Mouse (Mus musculus): ENCODE measurements around the gene Gm5426.
"Not testable (repeated sequence)": the region's sequence is repeated elsewhere in the genome, so short reads cannot be mapped to it uniquely, and the experiment has no call there.

DNA sequence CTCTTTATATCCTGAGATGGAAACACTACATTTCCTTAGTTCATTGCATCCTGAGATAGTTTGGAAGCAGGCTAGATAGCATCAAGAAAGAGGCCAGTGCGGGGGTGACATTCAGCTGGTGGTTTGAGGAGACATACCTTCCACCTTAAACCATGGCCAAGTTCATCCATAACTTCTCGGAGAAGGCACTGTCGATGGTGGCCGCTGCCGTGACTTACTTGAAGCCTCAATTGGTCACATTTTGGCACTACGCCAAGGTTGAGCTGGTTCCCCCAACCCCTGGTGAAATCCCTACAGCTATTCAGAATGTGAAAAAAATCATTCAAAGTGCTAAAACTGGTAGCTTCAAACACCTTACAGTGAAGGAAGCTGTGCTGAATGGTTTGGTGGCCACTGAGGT is at the start of gene Gm5426:
- not testable (repeated sequence) for TF ChIP-seq CTCF (IDR thresholded peaks at IDR 0.05); EP300 (IDR thresholded peaks at IDR 0.05; ENCODE audit: insufficient read depth, low read depth, low read length); POLR2A (IDR thresholded peaks at IDR 0.05; ENCODE audit: insufficient read depth, low read depth, low read length)

All from heart, adult 2 months (tissue).